Mouse (Mus musculus) spleen, adult 2 months (tissue): ENCODE results near the gene Zc3h14.

Source experiments
- CTCF ChIP-seq: fragments of 200-500 bp; IDR thresholded peaks from 2 replicates; pipeline ENCODE4 v1.5.1; 2011; ENCODE audit warnings: mild to moderate bottlenecking, inconsistent platforms; ENCODE audit not compliant: insufficient read depth, insufficient read length, insufficient replicate concordance; ENCODE audit errors: extremely low read depth
- POLR2A ChIP-seq: fragments of 200-500 bp; IDR thresholded peaks from 2 replicates; pipeline ENCODE4 v1.6.1; 2011; ENCODE audit warnings: low read depth, low read length, inconsistent platforms

- no peak for TF ChIP-seq POLR2A
- no peak for TF ChIP-seq CTCF
Measured at GRCm38 (mm10) chr12:98795731-98796318, 49.1 kb downstream of the Zc3h14 start.
